Mouse (Mus musculus): ENCODE measurements around the gene Plcd4. TPM values are rescaled to one million over a fixed set of nuclear protein-coding genes. Genes with fewer than 3 reads are reported as not detected.

Plcd4 gene
- polyA plus RNA-seq, 1 experiment, result not detected

- H3K4me1 ChIP-seq (ENCODE audit: control insufficient read depth, insufficient read depth, insufficient read length), result no peaks in the 10 kb centered on the region
- no peak overlapping the region for H3K4me3 ChIP-seq (ENCODE audit: extremely low read depth, insufficient read depth, insufficient read length)
- no peak overlapping the region for H3K27ac ChIP-seq (ENCODE audit: insufficient read depth, low read length)
- no peak for DNase-seq (ENCODE audit: low read depth in 1 of 2, low spot score in 2 of 2)
- TF ChIP-seq POLR2A (IDR thresholded peaks at IDR 0.05; ENCODE audit: low read depth, low read length) (no peak), CTCF (IDR thresholded peaks at IDR 0.05; ENCODE audit: extremely low read depth, insufficient read depth, insufficient read length, insufficient replicate concordance) (no peak)
- no peaks in the 10 kb centered on the region for H3K27me3 ChIP-seq (ENCODE audit: control insufficient read depth, insufficient read depth, low read length)
- peaks cover 22% of the 10 kb centered on the region for H3K36me3 ChIP-seq (ENCODE audit: control insufficient read depth, insufficient read depth, low read length)
These were observed 22.8 kb upstream of the Plcd4 start for GRCm38 (mm10) chr1:74519875-74520274.

- whole genome bisulfite sequencing, result 95% methylated on average over 4 of the region's 4 CpGs
- no peak overlapping the region for H3K4me3 ChIP-seq (ENCODE audit: extremely low read depth, insufficient read depth, insufficient read length)
- H3K4me1 ChIP-seq (ENCODE audit: control insufficient read depth, insufficient read depth, insufficient read length), result no peaks in the 10 kb centered on the region
- no peak for DNase-seq (ENCODE audit: low read depth in 1 of 2, low spot score in 2 of 2)
- no peak overlapping the region for H3K27ac ChIP-seq (ENCODE audit: insufficient read depth, low read length)
- H3K27me3 ChIP-seq (ENCODE audit: control insufficient read depth, insufficient read depth, low read length), result no peaks in the 10 kb centered on the region
- H3K36me3 ChIP-seq (ENCODE audit: control insufficient read depth, insufficient read depth, low read length), result peaks cover 33% of the 10 kb centered on the region
- no peak for TF ChIP-seq CTCF (IDR thresholded peaks at IDR 0.05; ENCODE audit: extremely low read depth, insufficient read depth, insufficient read length, insufficient replicate concordance)
- no peak for TF ChIP-seq POLR2A (IDR thresholded peaks at IDR 0.05; ENCODE audit: low read depth, low read length)
These were observed 17.9 kb upstream of the Plcd4 start for GRCm38 (mm10) chr1:74524746-74525145.

- DNase-seq (ENCODE audit: low read depth in 1 of 2, low spot score in 2 of 2), result no peak
- H3K4me3 ChIP-seq (ENCODE audit: extremely low read depth, insufficient read depth, insufficient read length), result no peak overlapping the region
- no peak for TF ChIP-seq CTCF (IDR thresholded peaks at IDR 0.05; ENCODE audit: extremely low read depth, insufficient read depth, insufficient read length, insufficient replicate concordance)
- TF ChIP-seq POLR2A (IDR thresholded peaks at IDR 0.05; ENCODE audit: low read depth, low read length), result no peak
- WGBS, result 97% methylated on average over 7 of the region's 7 CpGs
- H3K27me3 ChIP-seq (ENCODE audit: control insufficient read depth, insufficient read depth, low read length), result no peaks in the 10 kb centered on the region
- H3K27ac ChIP-seq (ENCODE audit: insufficient read depth, low read length), result no peak overlapping the region
- H3K4me1 ChIP-seq (ENCODE audit: control insufficient read depth, insufficient read depth, insufficient read length), result no peaks in the 10 kb centered on the region
- H3K36me3 ChIP-seq (ENCODE audit: control insufficient read depth, insufficient read depth, low read length), result peaks cover 37% of the 10 kb centered on the region
These were observed 14.1 kb upstream of the Plcd4 start for GRCm38 (mm10) chr1:74528589-74528988.

GRCm38 (mm10) chr1:74538650-74539049 lies 4.0 kb upstream of the Plcd4 start:
- DNase-seq (ENCODE audit: low read depth in 1 of 2, low spot score in 2 of 2), result no peak
- TF ChIP-seq CTCF (IDR thresholded peaks at IDR 0.05; ENCODE audit: extremely low read depth, insufficient read depth, insufficient read length, insufficient replicate concordance) (no peak), POLR2A (IDR thresholded peaks at IDR 0.05; ENCODE audit: low read depth, low read length) (no peak)
- Histone ChIP-seq H3K36me3 (ENCODE audit: control insufficient read depth, insufficient read depth, low read length) (no peaks in the 10 kb centered on the region), H3K4me1 (ENCODE audit: control insufficient read depth, insufficient read depth, insufficient read length) (no peaks in the 10 kb centered on the region), H3K4me3 (ENCODE audit: extremely low read depth, insufficient read depth, insufficient read length) (no peak overlapping the region), H3K27ac (ENCODE audit: insufficient read depth, low read length) (no peak overlapping the region), H3K27me3 (ENCODE audit: control insufficient read depth, insufficient read depth, low read length) (no peaks in the 10 kb centered on the region)

- no peak for TF ChIP-seq POLR2A (IDR thresholded peaks at IDR 0.05; ENCODE audit: low read depth, low read length)
- TF ChIP-seq CTCF (IDR thresholded peaks at IDR 0.05; ENCODE audit: extremely low read depth, insufficient read depth, insufficient read length, insufficient replicate concordance), result no peak
- H3K4me3 ChIP-seq (ENCODE audit: extremely low read depth, insufficient read depth, insufficient read length), result no peak within 1 kb of the TSS
- DNase-seq (ENCODE audit: low read depth in 1 of 2, low spot score in 2 of 2), result no peak
- H3K27ac ChIP-seq (ENCODE audit: insufficient read depth, low read length), result no peak within 1 kb of the TSS
- no peaks in the 10 kb centered on the region for H3K27me3 ChIP-seq (ENCODE audit: control insufficient read depth, insufficient read depth, low read length)
- no peaks in the 10 kb centered on the region for H3K4me1 ChIP-seq (ENCODE audit: control insufficient read depth, insufficient read depth, insufficient read length)
- 83% methylated on average over 4 of the region's 4 CpGs for WGBS
- no peaks in the 10 kb centered on the region for H3K36me3 ChIP-seq (ENCODE audit: control insufficient read depth, insufficient read depth, low read length)
These were observed 1.5 kb downstream of the Plcd4 start, which contains the start of gene Usp37 for GRCm38 (mm10) chr1:74544184-74544583. Gene Usp37, minus strand, starts transcription at chr1:74544284.

GRCm38 (mm10) chr1:74559061-74559460 lies 16.4 kb downstream of the Plcd4 start:
- no peak overlapping the region for H3K27ac ChIP-seq (ENCODE audit: insufficient read depth, low read length)
- no peaks in the 10 kb centered on the region for H3K27me3 ChIP-seq (ENCODE audit: control insufficient read depth, insufficient read depth, low read length)
- no peak for TF ChIP-seq CTCF (IDR thresholded peaks at IDR 0.05; ENCODE audit: extremely low read depth, insufficient read depth, insufficient read length, insufficient replicate concordance)
- no peak for TF ChIP-seq POLR2A (IDR thresholded peaks at IDR 0.05; ENCODE audit: low read depth, low read length)
- no peak overlapping the region for H3K4me3 ChIP-seq (ENCODE audit: extremely low read depth, insufficient read depth, insufficient read length)
- no peak for DNase-seq (ENCODE audit: low read depth in 1 of 2, low spot score in 2 of 2)
- H3K4me1 ChIP-seq (ENCODE audit: control insufficient read depth, insufficient read depth, insufficient read length), result no peaks in the 10 kb centered on the region
- 69% methylated on average over 5 of the region's 5 CpGs for WGBS
- H3K36me3 ChIP-seq (ENCODE audit: control insufficient read depth, insufficient read depth, low read length), result no peaks in the 10 kb centered on the region

GRCm38 (mm10) chr1:74565834-74566233 lies 23.1 kb downstream of the Plcd4 start:
- Histone ChIP-seq H3K4me1 (ENCODE audit: control insufficient read depth, insufficient read depth, insufficient read length) (no peaks in the 10 kb centered on the region), H3K27me3 (ENCODE audit: control insufficient read depth, insufficient read depth, low read length) (no peaks in the 10 kb centered on the region), H3K27ac (ENCODE audit: insufficient read depth, low read length) (no peak overlapping the region), H3K4me3 (ENCODE audit: extremely low read depth, insufficient read depth, insufficient read length) (no peak overlapping the region), H3K36me3 (ENCODE audit: control insufficient read depth, insufficient read depth, low read length) (peaks cover 36% of the 10 kb centered on the region)
- no peak for TF ChIP-seq CTCF (IDR thresholded peaks at IDR 0.05; ENCODE audit: extremely low read depth, insufficient read depth, insufficient read length, insufficient replicate concordance)
- no peak for TF ChIP-seq POLR2A (IDR thresholded peaks at IDR 0.05; ENCODE audit: low read depth, low read length)
- whole genome bisulfite sequencing, result 64% methylated on average over 6 of the region's 6 CpGs
- DNase-seq (ENCODE audit: low read depth in 1 of 2, low spot score in 2 of 2), result no peak

Measured in spleen, adult 2 months (tissue).